ENCODE assay signal across 16 mouse cellular contexts in genomic region chr17:36900691-36901090, GRCm38 (mm10). TPM values are rescaled to one million over a fixed set of nuclear protein-coding genes. Genes with fewer than 3 reads are reported as not detected.
DNase-seq lines count a peak whose midpoint lies in the region; TF ChIP-seq lines count a peak whose summit lies in the region.
"Had no signal": no experiment of that assay in that cellular context is flagged by ENCODE, and none has a peak within 500 bp of the region (broad histone marks: within the 10 kb centered on the region; RNA-seq: fewer than 3 reads in every experiment).

No protein-coding gene starts in this region.

- no peaks in the 10 kb centered on the region for H3K4me1 ChIP-seq in heart, adult 2 months (ENCODE audit: control insufficient read depth, insufficient read depth, low read length)
- no peaks in the 10 kb centered on the region for H3K4me1 ChIP-seq in lung, adult 2 months (ENCODE audit: control insufficient read depth, insufficient read depth, low read length)
- peaks cover 3% of the 10 kb centered on the region; the same call in 1 of the 2 replicates for H3K4me1 ChIP-seq in small intestine, adult 2 months (ENCODE audit: control insufficient read depth, insufficient read depth, insufficient read length, low read length)
- H3K4me1 ChIP-seq: heart, embryonic 13.5 days; hindbrain, embryonic 12.5 days; limb, embryonic 15.5 days; neural tube, embryonic 15.5 days had no signal

- TF ChIP-seq EP300 in heart, adult 2 months (IDR thresholded peaks at IDR 0.05; ENCODE audit: insufficient read depth, low read depth, low read length) = no peak

- no peaks in the 10 kb centered on the region for H3K36me3 ChIP-seq in heart, adult 2 months (ENCODE audit: control insufficient read depth, insufficient read depth, low read length)
- H3K36me3 ChIP-seq in small intestine, adult 2 months (ENCODE audit: control insufficient read depth, insufficient read depth, low read length) = peaks cover 22% of the 10 kb centered on the region
- H3K36me3 ChIP-seq: heart, embryonic 13.5 days; hindbrain, embryonic 12.5 days; limb, embryonic 15.5 days; neural tube, embryonic 15.5 days had no signal

- no peak overlapping the region for H3K9ac ChIP-seq in heart, adult 2 months (ENCODE audit: low read depth, low read length)
- H3K9ac ChIP-seq: heart, embryonic 13.5 days; hindbrain, embryonic 12.5 days; limb, embryonic 15.5 days; neural tube, embryonic 15.5 days had no signal

- no peak overlapping the region for H3K27ac ChIP-seq in heart, adult 2 months
- no peak overlapping the region for H3K27ac ChIP-seq in small intestine, adult 2 months (ENCODE audit: insufficient read depth, low read depth, low read length)
- H3K27ac ChIP-seq: heart, embryonic 13.5 days; hindbrain, embryonic 12.5 days; limb, embryonic 15.5 days; neural tube, embryonic 15.5 days had no signal

- WGBS in heart, adult 2 months = 25% methylated on average over 1 of the region's 1 CpGs
- 33% methylated on average over 1 of the region's 1 CpGs for WGBS in lung, adult 2 months
- WGBS in small intestine, adult 2 months = 9% methylated on average over 1 of the region's 1 CpGs

- no peak for DNase-seq in heart, adult 2 months
- DNase-seq in heart, postnatal 25 days (ENCODE audit: low spot score) = no peak
- DNase-seq in lung, postnatal 36 days = peak; percentile 33
- no peak for DNase-seq in lung, adult 2 months
- DNase-seq in ZHBTc4 (ENCODE audit: low read depth, low spot score) = peak; percentile 25
- DNase-seq in urinary bladder, adult 18-20 months (ENCODE audit: low spot score in 2 of 2) = no peak
- DNase-seq: cerebellum, adult 8-10 months; gastrocnemius, postnatal 36 days; kidney, adult 8-10 months; lung, postnatal 4 days had no signal

- no peak for TF ChIP-seq POLR2A in heart, adult 2 months (IDR thresholded peaks at IDR 0.05; ENCODE audit: insufficient read depth, low read depth, low read length)
- TF ChIP-seq POLR2A in lung, adult 2 months (IDR thresholded peaks at IDR 0.05; ENCODE audit: borderline replicate concordance, extremely low read depth, low read depth, low read length) = no peak
- no peak for TF ChIP-seq POLR2A in small intestine, adult 2 months (IDR thresholded peaks at IDR 0.05; ENCODE audit: low read depth, low read length)

- intact Hi-C loops in heart, adult 2 months (cut with DNase I) = no loop called here
- intact Hi-C loops in heart, postnatal 25 days (cut with DNase I) = no loop called here

- H3K27me3 ChIP-seq in heart, adult 2 months (ENCODE audit: control insufficient read depth, insufficient read depth, low read length) = no peaks in the 10 kb centered on the region
- no peaks in the 10 kb centered on the region for H3K27me3 ChIP-seq in small intestine, adult 2 months (ENCODE audit: control insufficient read depth, insufficient read depth, low read length)
- H3K27me3 ChIP-seq: heart, embryonic 13.5 days; hindbrain, embryonic 12.5 days; limb, embryonic 15.5 days; neural tube, embryonic 15.5 days had no signal

- no peak overlapping the region for H3K4me3 ChIP-seq in heart, adult 2 months
- H3K4me3 ChIP-seq in lung, adult 2 months (replicated peaks; ENCODE audit: extremely low read depth, low read depth, low read length) = no peak overlapping the region
- H3K4me3 ChIP-seq in small intestine, adult 2 months (ENCODE audit: low read depth, low read length) = peak overlapping the region; percentile 9; the same call in 1 of the 2 replicates
- H3K4me3 ChIP-seq: heart, embryonic 13.5 days; hindbrain, embryonic 12.5 days; limb, embryonic 15.5 days; neural tube, embryonic 15.5 days had no signal

- TF ChIP-seq CTCF in heart, adult 2 months (IDR thresholded peaks at IDR 0.05) = peak; percentile 47
- TF ChIP-seq CTCF in lung, adult 2 months (IDR thresholded peaks at IDR 0.05; ENCODE audit: insufficient read depth, low read length) = no peak
- TF ChIP-seq CTCF in small intestine, adult 2 months (IDR thresholded peaks at IDR 0.05; ENCODE audit: extremely low read depth, insufficient read length, insufficient replicate concordance, low read depth, low read length) = no peak

- no peaks in the 10 kb centered on the region for H3K79me2 ChIP-seq in heart, adult 2 months (replicated peaks; ENCODE audit: control insufficient read depth, insufficient read depth, low read length)

RNA-seq across cellular contexts. Expression of gene Trim31, which starts 2.8 kb away (rescaled TPM):
- not detected for total RNA-seq in heart, adult 2 months (2021)
- not detected in 2 replicates for polyA plus RNA-seq in heart, adult 2 months (2012; rRNA removed)
- total RNA-seq in heart, postnatal 25 days (2021) = not detected
- 0.10 TPM in 1 of 2 replicates, not detected in the other for polyA plus RNA-seq in lung, adult 2 months (2012; rRNA removed)
- polyA plus RNA-seq in small intestine, adult 2 months (2012; rRNA removed) = 31.8 and 57.0 TPM in 2 replicates
- total RNA-seq: gastrocnemius, postnatal 36 days; layer of hippocampus, adult 18-20 months had no signal
- polyA plus RNA-seq: heart, embryonic 13.5 days; hindbrain, embryonic 12.5 days; limb, embryonic 15.5 days; neural tube, embryonic 15.5 days had no signal

RNA-seq across cellular contexts. Expression of gene Trim40, which starts 10.8 kb away (rescaled TPM):
- total RNA-seq in heart, adult 2 months (2021) = not detected
- not detected in 2 replicates for polyA plus RNA-seq in heart, adult 2 months (2012; rRNA removed)
- total RNA-seq in heart, postnatal 25 days (2021) = not detected
- 0.17 TPM in 2 replicates for polyA plus RNA-seq in lung, adult 2 months (2012; rRNA removed)
- 23.2 and 42.3 TPM in 2 replicates for polyA plus RNA-seq in small intestine, adult 2 months (2012; rRNA removed)
- total RNA-seq: gastrocnemius, postnatal 36 days; layer of hippocampus, adult 18-20 months had no signal
- polyA plus RNA-seq: heart, embryonic 13.5 days; hindbrain, embryonic 12.5 days; limb, embryonic 15.5 days; neural tube, embryonic 15.5 days had no signal

RNA-seq across cellular contexts. Expression of gene Trim10, which starts 31.3 kb away (rescaled TPM):
- 1 to 10 TPM in 1 of 2 experiments, under 1 TPM in 1; 0.13 to 2.1 TPM for total RNA-seq in heart, adult 2 months (2021)
- polyA plus RNA-seq in heart, adult 2 months (2012; rRNA removed) = 0.92 TPM in 1 of 2 replicates, not detected in the other
- total RNA-seq in heart, postnatal 25 days (2021) = 1 to 10 TPM; 1.2 TPM
- polyA plus RNA-seq in lung, adult 2 months (2012; rRNA removed) = 0.07 and 0.25 TPM in 2 replicates
- polyA plus RNA-seq in small intestine, adult 2 months (2012; rRNA removed) = 0.09 TPM in 1 of 2 replicates, not detected in the other
- total RNA-seq: gastrocnemius, postnatal 36 days; layer of hippocampus, adult 18-20 months had no signal

RNA-seq across cellular contexts. Expression of gene Trim15, which starts 33.7 kb away (rescaled TPM):
- not detected for total RNA-seq in heart, adult 2 months (2021)
- 0.10 TPM in 1 of 2 replicates, not detected in the other for polyA plus RNA-seq in heart, adult 2 months (2012; rRNA removed)
- not detected for total RNA-seq in heart, postnatal 25 days (2021)
- 0.14 and 0.30 TPM in 2 replicates for polyA plus RNA-seq in lung, adult 2 months (2012; rRNA removed)
- 25.0 and 39.3 TPM in 2 replicates for polyA plus RNA-seq in small intestine, adult 2 months (2012; rRNA removed)
- total RNA-seq: gastrocnemius, postnatal 36 days; layer of hippocampus, adult 18-20 months had no signal

RNA-seq across cellular contexts. Expression of gene Rnf39, which starts 42.0 kb away (rescaled TPM):
- under 1 TPM; 0.77 to 0.81 TPM for total RNA-seq in heart, adult 2 months (2021)
- polyA plus RNA-seq in heart, adult 2 months (2012; rRNA removed) = 0.64 and 1.00 TPM in 2 replicates
- total RNA-seq in heart, postnatal 25 days (2021) = 1 to 10 TPM in 1 of 2 experiments, under 1 TPM in 1; 0.36 to 1.1 TPM
- polyA plus RNA-seq in lung, adult 2 months (2012; rRNA removed) = 34.4 and 42.1 TPM in 2 replicates
- 3.6 and 16.0 TPM in 2 replicates for polyA plus RNA-seq in small intestine, adult 2 months (2012; rRNA removed)
- total RNA-seq: gastrocnemius, postnatal 36 days had no signal

Comparison
In these comparisons a context has a peak if more than half of its experiments do, and no peak if none do; other contexts are left out.
1. DNase-seq: peak in lung, postnatal 36 days (single experiment) and ZHBTc4 (single experiment); none in heart, adult 2 months (0 of 2), heart, postnatal 25 days (single experiment), lung, adult 2 months (single experiment) and urinary bladder, adult 18-20 months (0 of 2).
2. RNA of gene Trim31, which starts 2.8 kb away (polyA plus RNA-seq): 31.8 to 57.0 TPM in small intestine, adult 2 months; not detected in heart, adult 2 months and 0.10 TPM in lung, adult 2 months; every median in the first group is over 10 times any median in the second.
3. RNA of gene Trim40, which starts 10.8 kb away (polyA plus RNA-seq): 23.2 to 42.3 TPM in small intestine, adult 2 months; 0.17 TPM in lung, adult 2 months and not detected in heart, adult 2 months; every median in the first group is over 10 times any median in the second.